Mouse (Mus musculus): ENCODE results near the gene Elk3. TPM values are rescaled to one million over a fixed set of nuclear protein-coding genes. Genes with fewer than 3 reads are reported as not detected.
"Not testable (repeated sequence)": the region's sequence is repeated elsewhere in the genome, so short reads cannot be mapped to it uniquely, and the experiment has no call there.

Elk3 gene
- 37.4 and 48.6 TPM in 2 replicates for polyA plus RNA-seq (2012; rRNA removed)

DNA sequence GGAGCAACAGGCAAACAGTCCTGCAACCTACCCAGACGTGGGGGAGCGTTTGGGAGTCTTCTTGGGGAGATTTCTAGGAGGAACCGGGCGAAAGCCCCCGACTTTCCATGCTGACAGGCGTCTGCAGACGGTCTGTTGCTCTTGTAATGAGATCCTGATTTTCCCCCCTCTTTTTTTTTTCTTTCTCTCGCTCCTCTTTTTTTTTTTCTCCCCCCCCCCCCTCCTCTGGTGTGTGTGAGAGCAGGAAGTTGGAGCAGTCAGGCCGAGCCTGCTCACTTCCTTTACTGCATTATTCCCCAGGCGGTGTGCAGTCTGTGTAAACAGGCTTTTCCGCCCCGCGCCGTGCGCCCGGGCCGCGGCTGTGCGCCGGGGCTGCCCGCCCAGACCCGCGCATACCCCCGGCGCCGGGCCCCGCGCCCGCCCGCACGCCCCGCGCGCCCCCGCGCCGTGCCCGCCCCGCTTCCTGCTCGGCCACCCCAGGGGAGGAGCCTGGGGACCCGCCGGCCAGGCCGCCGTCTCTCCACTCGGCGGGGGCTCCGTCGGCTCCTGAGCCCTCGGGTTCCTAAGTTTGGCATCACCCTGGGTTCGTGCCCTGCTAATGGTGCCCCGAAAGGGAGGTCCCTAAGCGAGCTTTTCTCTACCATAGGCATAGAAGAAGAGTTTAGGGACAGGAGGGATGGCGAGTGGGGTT lies at the start of gene Elk3:
TSS of gene Elk3 (minus strand) at position 415 of the 691 bp plus-strand sequence.
- peaks cover 5% of the 10 kb centered on the region; the same call in 1 of the 2 replicates for H3K4me1 ChIP-seq (ENCODE audit: control insufficient read depth, insufficient read depth, insufficient read length)
- H3K4me3 ChIP-seq (ENCODE audit: extremely low read depth, insufficient read depth, insufficient read length), result peak within 1 kb of the TSS; percentile 99
- H3K36me3 ChIP-seq (ENCODE audit: control insufficient read depth, insufficient read depth, low read length), result no peaks in the 10 kb centered on the region
- WGBS, result 2% methylated on average over 48 of the region's 53 CpGs
- peak; percentile 36 to 74 for DNase-seq (ENCODE audit: low read depth in 1 of 2, low spot score in 2 of 2)
- no peaks in the 10 kb centered on the region for H3K27me3 ChIP-seq (ENCODE audit: control insufficient read depth, insufficient read depth, low read length)
- TF ChIP-seq POLR2A (IDR thresholded peaks at IDR 0.05; ENCODE audit: low read depth, low read length), result peak; percentile 43; the same call in 1 of the 2 replicates
- no peak for TF ChIP-seq CTCF (IDR thresholded peaks at IDR 0.05; ENCODE audit: extremely low read depth, insufficient read depth, insufficient read length, insufficient replicate concordance)
- peak within 1 kb of the TSS; percentile 96 for H3K27ac ChIP-seq (ENCODE audit: insufficient read depth, low read length)

DNA sequence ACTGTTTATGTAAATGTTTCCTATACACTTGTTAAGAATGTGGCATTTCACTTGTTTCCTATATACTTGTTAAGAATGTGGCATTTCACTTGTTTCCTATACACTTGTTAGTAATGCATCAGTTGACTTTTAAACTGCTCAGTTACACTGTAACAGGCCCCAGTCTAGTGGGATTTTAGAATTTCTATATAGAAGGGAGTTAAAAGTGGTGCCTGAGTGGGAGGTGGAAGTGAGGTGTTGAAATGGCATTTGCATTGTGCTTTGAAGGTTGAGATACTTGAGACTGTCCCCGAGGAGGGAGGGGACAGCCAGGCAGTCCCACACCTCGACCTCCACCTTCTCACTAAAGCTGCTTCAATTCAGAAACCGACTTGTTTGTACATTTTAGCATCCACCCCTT lies 49.7 kb upstream of the Elk3 start:
- Histone ChIP-seq H3K4me1 (ENCODE audit: control insufficient read depth, insufficient read depth, insufficient read length) (peaks cover 25% of the 10 kb centered on the region; the same call in 1 of the 2 replicates), H3K36me3 (ENCODE audit: control insufficient read depth, insufficient read depth, low read length) (no peaks in the 10 kb centered on the region), H3K27ac (ENCODE audit: insufficient read depth, low read length) (peak overlapping the region; percentile 34), H3K27me3 (ENCODE audit: control insufficient read depth, insufficient read depth, low read length) (no peaks in the 10 kb centered on the region), H3K4me3 (ENCODE audit: extremely low read depth, insufficient read depth, insufficient read length) (no peak overlapping the region)
- no peak for DNase-seq (ENCODE audit: low read depth in 1 of 2, low spot score in 2 of 2)
- no peak for TF ChIP-seq POLR2A (IDR thresholded peaks at IDR 0.05; ENCODE audit: low read depth, low read length)
- TF ChIP-seq CTCF (IDR thresholded peaks at IDR 0.05; ENCODE audit: extremely low read depth, insufficient read depth, insufficient read length, insufficient replicate concordance), result no peak
- 26% methylated on average over 3 of the region's 3 CpGs for WGBS

DNA sequence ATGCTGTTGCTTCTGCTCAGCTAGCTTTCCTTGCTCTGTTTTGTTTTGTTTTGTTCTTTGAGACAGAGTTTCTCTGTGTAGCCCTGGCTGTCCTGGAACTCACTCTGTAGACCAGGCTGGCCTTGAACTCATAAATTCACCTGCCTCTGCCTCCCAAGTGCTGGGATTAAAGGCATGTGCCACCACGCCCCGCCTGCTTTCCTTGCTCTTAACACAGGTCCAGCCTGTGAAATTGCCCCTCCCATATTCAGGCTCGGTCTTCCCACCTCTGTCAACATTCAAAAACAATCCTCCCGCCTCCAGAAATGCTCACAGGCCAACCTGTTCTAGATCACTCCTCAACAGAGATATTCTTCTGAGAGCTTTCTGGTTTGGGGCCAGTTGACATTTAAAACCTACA lies 49.3 kb upstream of the Elk3 start:
- not testable (repeated sequence) for H3K36me3 ChIP-seq (ENCODE audit: control insufficient read depth, insufficient read depth, low read length); DNase-seq (ENCODE audit: low read depth in 1 of 2, low spot score in 2 of 2); H3K4me3 ChIP-seq (ENCODE audit: extremely low read depth, insufficient read depth, insufficient read length); H3K27me3 ChIP-seq (ENCODE audit: control insufficient read depth, insufficient read depth, low read length)
- peaks cover 25% of the 10 kb centered on the region; the same call in 1 of the 2 replicates for H3K4me1 ChIP-seq (ENCODE audit: control insufficient read depth, insufficient read depth, insufficient read length)
- WGBS, result 69% methylated on average over 4 of the region's 4 CpGs
- peak overlapping the region; percentile 18; the same call in 1 of the 2 replicates for H3K27ac ChIP-seq (ENCODE audit: insufficient read depth, low read length)

DNA sequence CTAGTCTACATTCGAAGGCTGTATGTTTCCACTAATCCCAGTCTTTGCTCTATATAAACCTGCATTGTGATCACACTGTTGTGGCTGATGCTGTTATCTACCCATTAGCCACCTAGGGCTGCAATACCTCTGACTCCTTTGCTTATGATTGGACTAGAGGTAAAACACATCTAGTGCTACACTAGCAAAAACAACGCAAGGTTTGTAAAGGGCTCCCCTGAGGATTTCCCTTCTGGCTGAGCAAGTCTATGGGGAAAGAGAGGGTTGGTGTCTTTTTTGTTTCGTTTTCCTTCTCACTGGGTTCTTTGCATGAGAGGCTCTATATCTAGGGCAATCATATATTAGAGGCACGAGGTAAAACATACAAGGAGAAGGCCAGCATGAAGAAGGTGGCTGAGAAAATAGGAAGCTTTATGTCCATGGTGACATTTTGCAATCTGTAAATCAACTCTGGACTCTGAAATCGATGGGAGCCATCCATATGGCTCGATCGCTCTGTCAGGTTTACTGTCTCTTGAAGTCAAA lies 48.5 kb upstream of the Elk3 start:
- Histone ChIP-seq H3K36me3 (ENCODE audit: control insufficient read depth, insufficient read depth, low read length) (no peaks in the 10 kb centered on the region), H3K27ac (ENCODE audit: insufficient read depth, low read length) (no peak overlapping the region), H3K4me3 (ENCODE audit: extremely low read depth, insufficient read depth, insufficient read length) (no peak overlapping the region), H3K4me1 (ENCODE audit: control insufficient read depth, insufficient read depth, insufficient read length) (peaks cover 26% of the 10 kb centered on the region; the same call in 1 of the 2 replicates), H3K27me3 (ENCODE audit: control insufficient read depth, insufficient read depth, low read length) (no peaks in the 10 kb centered on the region)
- 69% methylated on average over 7 of the region's 7 CpGs for WGBS
- DNase-seq (ENCODE audit: low read depth in 1 of 2, low spot score in 2 of 2), result no peak
- TF ChIP-seq CTCF (IDR thresholded peaks at IDR 0.05; ENCODE audit: extremely low read depth, insufficient read depth, insufficient read length, insufficient replicate concordance), result no peak
- no peak for TF ChIP-seq POLR2A (IDR thresholded peaks at IDR 0.05; ENCODE audit: low read depth, low read length)

DNA sequence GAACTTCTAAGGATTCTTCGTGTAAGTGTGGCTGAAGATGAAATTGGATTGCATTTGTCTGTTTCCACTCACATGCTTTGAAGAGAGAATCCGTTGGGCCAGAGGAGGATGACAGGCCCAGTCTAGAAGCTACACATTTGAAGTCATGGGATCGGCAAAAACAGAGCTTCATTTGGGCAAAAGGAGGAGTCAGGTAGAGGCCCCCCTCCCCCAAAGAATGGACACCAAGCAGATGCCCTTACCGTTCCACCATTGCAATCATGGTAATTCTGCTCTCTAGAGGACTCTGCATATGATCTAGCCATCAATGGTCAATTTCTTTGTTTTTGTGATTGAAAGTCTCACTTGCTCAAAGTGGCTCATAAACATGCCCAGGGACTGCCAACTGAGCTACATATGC lies 47.9 kb upstream of the Elk3 start:
- Histone ChIP-seq H3K36me3 (ENCODE audit: control insufficient read depth, insufficient read depth, low read length) (no peaks in the 10 kb centered on the region), H3K27ac (ENCODE audit: insufficient read depth, low read length) (no peak overlapping the region), H3K4me1 (ENCODE audit: control insufficient read depth, insufficient read depth, insufficient read length) (peaks cover 24% of the 10 kb centered on the region; the same call in 1 of the 2 replicates), H3K4me3 (ENCODE audit: extremely low read depth, insufficient read depth, insufficient read length) (no peak overlapping the region), H3K27me3 (ENCODE audit: control insufficient read depth, insufficient read depth, low read length) (no peaks in the 10 kb centered on the region)
- DNase-seq (ENCODE audit: low read depth in 1 of 2, low spot score in 2 of 2), result no peak
- TF ChIP-seq CTCF (IDR thresholded peaks at IDR 0.05; ENCODE audit: extremely low read depth, insufficient read depth, insufficient read length, insufficient replicate concordance) (no peak), POLR2A (IDR thresholded peaks at IDR 0.05; ENCODE audit: low read depth, low read length) (no peak)
- 82% methylated on average over 4 of the region's 4 CpGs for WGBS

DNA sequence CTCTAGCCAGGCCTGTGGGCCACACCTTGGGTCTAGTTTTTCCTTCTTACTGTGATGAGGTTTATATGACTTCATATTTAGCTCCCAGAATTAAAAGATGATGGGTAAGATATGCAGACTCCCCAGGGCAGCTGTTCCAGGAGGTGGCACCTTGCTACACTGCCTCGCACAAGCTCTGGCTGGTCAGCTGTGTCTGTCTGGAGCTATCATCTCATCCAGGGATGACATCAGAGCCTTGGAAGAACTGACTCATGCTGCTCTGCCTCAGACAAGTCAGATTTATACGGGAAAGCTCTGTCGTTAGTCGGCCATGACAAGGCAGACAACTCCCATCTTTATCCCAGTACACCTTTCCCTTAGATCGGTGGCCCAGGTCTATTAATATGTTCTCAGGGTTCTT lies 46.2 kb upstream of the Elk3 start:
- Histone ChIP-seq H3K27ac (ENCODE audit: insufficient read depth, low read length) (no peak overlapping the region), H3K36me3 (ENCODE audit: control insufficient read depth, insufficient read depth, low read length) (no peaks in the 10 kb centered on the region), H3K4me1 (ENCODE audit: control insufficient read depth, insufficient read depth, insufficient read length) (peaks cover 30% of the 10 kb centered on the region; the same call in 1 of the 2 replicates), H3K4me3 (ENCODE audit: extremely low read depth, insufficient read depth, insufficient read length) (no peak overlapping the region), H3K27me3 (ENCODE audit: control insufficient read depth, insufficient read depth, low read length) (no peaks in the 10 kb centered on the region)
- WGBS, result 92% methylated on average over 5 of the region's 5 CpGs
- no peak for DNase-seq (ENCODE audit: low read depth in 1 of 2, low spot score in 2 of 2)
- TF ChIP-seq CTCF (IDR thresholded peaks at IDR 0.05; ENCODE audit: extremely low read depth, insufficient read depth, insufficient read length, insufficient replicate concordance), result no peak
- TF ChIP-seq POLR2A (IDR thresholded peaks at IDR 0.05; ENCODE audit: low read depth, low read length), result no peak

DNA sequence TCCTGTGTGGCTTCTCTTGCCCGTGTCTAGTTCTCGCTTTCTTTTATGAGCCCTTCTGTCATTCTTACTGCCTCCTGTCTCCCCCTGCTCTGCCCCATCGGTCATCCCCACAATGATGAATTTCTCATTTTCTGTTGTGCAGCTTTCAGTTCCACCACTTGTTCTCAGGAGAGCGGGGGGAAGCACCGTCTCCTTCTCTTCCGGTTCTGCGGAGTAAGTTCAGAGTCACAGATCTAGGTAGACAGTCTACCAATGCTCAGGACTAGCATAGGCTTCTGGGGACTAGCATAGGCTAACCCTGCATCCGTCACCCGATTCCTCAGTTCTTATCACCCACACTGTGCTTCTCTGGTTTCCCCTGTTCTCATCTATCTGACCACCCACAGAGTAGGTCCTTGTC lies 45.2 kb upstream of the Elk3 start:
- TF ChIP-seq CTCF (IDR thresholded peaks at IDR 0.05; ENCODE audit: extremely low read depth, insufficient read depth, insufficient read length, insufficient replicate concordance) (no peak), POLR2A (IDR thresholded peaks at IDR 0.05; ENCODE audit: low read depth, low read length) (no peak)
- no peaks in the 10 kb centered on the region for H3K36me3 ChIP-seq (ENCODE audit: control insufficient read depth, insufficient read depth, low read length)
- peak overlapping the region; percentile 78 for H3K27ac ChIP-seq (ENCODE audit: insufficient read depth, low read length)
- H3K4me1 ChIP-seq (ENCODE audit: control insufficient read depth, insufficient read depth, insufficient read length), result peaks cover 30% of the 10 kb centered on the region; the same call in 1 of the 2 replicates
- H3K27me3 ChIP-seq (ENCODE audit: control insufficient read depth, insufficient read depth, low read length), result no peaks in the 10 kb centered on the region
- peak; percentile 35 to 43 for DNase-seq (ENCODE audit: low read depth in 1 of 2, low spot score in 2 of 2)
- 39% methylated on average over 9 of the region's 9 CpGs for WGBS
- H3K4me3 ChIP-seq (ENCODE audit: extremely low read depth, insufficient read depth, insufficient read length), result 0 out of 2 replicates have a peak overlapping the region, but pooled peaks have one; percentile 5
